Mouse (Mus musculus): ENCODE data around the gene Fam98b.

The Fam98b gene

DNA sequence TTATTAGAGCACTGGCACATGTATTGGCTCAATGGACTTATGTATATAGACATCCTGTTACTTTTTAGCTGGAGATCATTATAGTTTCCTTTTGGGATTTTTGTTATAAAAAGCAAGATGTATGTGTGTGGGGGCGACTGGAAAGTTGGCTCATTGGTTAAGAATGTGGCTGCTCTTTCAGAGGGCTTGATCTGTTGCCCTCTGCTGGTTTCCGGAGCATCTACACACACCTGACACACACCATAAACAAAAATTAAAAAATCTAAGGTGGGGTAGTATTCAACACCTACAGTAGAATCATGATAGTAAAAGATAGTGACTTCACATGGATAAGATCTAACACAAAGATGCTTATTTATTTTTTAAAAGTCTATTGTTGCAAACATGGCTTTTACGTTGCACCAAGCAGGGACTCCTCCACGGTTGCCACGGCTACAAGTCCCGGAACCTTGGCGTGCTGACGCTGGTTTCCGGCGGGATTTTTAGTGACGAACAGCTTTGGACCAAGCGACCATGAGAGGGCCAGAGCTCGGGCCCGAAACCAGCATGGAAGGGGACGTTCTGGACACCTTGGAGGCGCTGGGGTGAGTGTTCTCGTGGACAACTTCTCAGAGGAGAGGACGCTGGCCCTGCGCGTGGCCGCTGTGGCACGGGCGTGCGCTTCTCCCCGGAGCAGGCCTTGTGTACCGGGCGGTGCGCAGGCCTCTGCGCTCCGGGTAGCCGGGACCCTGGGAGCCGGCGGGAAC is at the start of gene Fam98b:
Gene Fam98b (plus strand): TSS at position 485 of the 746 bp plus-strand sequence.
- DNase-seq (ENCODE audit: low read depth), result peak; percentile 80

DNA sequence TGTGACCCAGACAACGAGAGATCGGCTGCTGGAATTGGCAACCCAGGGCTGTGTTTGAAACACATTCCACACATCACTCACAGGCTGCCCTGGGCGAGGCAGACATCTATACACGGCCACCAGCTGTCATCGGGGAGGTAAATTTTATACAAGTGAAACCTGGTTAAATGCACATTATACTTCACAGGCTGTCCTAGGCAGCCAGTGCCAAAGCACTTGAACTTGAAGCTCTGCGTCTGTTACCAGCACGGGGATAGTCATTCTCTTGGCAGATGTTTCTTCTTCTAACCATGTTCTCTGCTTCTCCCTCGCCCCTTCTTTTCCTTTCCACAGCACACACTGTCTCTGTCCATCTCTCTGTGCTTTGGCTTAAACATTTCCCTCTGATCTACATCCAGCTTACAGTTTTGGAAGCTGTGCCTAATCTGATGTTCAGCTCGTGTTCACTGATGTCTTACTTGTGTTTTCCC is 48.6 kb upstream of the Fam98b start:
- DNase-seq (ENCODE audit: low read depth), result no peak

DNA sequence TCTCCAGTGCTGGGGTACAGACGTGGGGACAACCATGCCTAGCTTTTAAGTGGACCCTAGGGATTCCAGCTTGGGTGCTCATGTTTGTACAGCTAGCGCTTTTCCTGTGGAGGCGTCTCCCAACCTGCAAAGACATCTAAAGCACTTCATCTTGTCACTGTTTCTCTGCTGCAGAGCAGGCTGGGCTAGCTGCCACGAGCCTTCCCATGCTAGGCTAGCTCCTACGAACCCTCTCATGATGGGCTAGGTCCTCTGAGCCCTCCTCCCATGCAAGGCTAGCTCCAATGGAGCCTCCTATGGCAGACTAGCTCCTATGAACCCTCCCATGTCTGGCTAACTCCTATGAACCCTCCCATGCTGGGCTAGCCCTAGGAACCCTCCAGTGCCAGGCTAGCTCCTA is 46.2 kb upstream of the Fam98b start:
- DNase-seq (ENCODE audit: low read depth), result no peak

- no peak for DNase-seq (ENCODE audit: low read depth)
These were observed 45.0 kb upstream of the Fam98b start for GRCm38 (mm10) chr2:117204534-117204933.

DNA sequence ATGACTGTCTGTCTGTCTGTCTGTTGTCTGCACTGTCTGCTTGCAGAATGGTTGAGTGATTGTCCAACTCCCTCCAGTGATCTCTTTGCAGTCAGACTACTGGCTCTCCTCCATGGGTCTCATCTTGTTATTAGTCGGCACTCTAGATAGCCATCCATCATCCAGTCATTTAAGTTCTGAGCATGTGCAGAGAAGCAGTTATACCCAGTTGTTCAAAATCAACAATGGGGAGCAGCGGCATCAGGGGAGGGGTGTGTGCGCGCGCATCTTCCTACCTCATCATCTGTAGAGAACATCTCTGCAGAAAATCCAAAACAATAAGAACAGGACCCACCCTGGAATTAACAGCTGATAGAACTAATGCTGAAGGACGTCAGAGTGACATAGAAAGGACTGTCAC is 44.5 kb upstream of the Fam98b start:
- DNase-seq (ENCODE audit: low read depth), result no peak

GRCm38 (mm10) chr2:117210416-117211085 is 39.0 kb upstream of the Fam98b start:
- no peak for DNase-seq (ENCODE audit: low read depth)

- no peak for DNase-seq (ENCODE audit: low read depth)
These were observed 33.4 kb upstream of the Fam98b start for GRCm38 (mm10) chr2:117216152-117216551.

DNA sequence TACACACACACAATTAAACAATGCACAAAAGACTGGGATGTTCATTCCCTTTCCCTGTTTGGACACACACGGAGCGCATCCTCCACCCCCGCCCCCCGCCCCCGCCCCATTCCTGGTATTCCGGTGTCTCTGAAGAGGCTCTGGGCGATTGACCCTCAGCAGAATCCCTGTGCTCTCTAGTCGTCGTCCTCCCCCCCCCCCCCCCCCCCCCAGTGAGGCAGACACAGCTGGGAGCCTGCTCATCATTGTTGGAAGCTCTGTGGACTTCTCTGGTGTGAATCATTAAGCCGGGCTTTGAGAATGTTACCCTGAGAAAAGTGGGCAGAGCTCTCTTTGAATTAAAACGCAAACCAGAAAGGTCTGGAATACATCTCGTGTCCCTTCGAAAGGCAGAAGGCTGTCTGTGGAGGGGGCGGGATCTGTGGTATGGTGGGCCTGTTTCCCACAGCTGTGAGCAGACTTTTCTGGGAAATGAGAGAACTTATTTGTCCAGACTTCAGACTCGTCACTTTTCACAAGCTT is 31.8 kb upstream of the Fam98b start:
- DNase-seq (ENCODE audit: low read depth), result peak; percentile 57

DNA sequence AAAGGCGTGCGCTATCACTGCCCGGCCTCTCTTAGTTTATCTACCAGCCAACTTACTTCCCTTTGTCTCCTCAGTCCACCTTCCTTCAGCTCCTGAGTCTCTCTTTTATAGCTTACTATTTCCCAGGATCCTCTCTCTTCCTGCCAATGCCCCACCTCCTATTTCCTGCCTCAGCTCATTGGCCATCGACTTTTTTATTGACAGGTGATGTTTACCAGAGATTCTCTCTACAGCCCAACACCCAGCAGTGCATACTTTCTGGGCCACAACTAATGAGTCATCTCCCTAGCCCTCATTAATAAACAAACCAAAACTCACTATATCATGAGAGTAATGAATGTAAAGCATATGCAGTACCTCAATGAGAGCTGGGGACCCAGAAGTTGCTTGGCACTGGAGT is 30.0 kb upstream of the Fam98b start:
- DNase-seq (ENCODE audit: low read depth), result no peak

DNA sequence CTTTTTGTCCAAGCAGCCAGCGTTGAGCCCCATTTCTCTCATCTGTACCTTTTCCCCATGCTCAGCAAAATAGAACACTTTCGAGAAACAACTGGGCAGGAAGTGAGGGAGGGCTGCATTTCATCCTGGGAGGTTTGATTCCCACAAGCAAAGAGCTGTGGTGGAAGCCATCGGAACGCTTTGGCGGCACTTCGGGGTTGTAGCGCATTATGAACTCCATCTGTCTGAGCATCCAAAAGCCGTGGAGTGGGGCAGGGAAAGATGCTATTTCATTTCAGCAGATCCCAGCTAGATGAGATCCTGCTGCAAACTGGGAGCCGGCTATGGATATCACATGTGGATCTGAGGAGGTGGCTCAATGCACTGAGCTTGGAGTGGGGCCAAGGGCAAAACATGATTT is 26.9 kb upstream of the Fam98b start:
- DNase-seq (ENCODE audit: low read depth), result no peak

GRCm38 (mm10) chr2:117228601-117229125 is 20.9 kb upstream of the Fam98b start:
- DNase-seq (ENCODE audit: low read depth), result no peak

GRCm38 (mm10) chr2:117230261-117230660 is 19.3 kb upstream of the Fam98b start:
- no peak for DNase-seq (ENCODE audit: low read depth)

DNA sequence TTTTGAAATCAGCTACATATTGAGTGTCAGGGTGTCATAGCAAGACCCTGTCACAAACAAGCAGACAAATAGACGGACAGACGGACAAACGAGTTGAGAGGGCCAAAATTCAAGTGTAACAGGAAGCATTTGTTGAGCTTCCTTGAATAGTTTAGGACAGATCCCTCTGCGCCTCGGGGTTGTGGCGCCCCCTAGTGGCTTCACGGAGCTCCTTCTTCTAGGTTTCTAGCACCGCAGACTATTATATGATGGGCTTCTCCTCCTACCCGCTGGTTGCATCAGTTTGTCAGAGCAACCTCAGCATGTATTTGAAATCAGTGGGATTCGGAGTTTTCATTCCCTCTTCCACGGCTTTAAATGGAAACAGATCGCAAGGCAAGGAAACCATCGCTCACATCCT is 18.3 kb upstream of the Fam98b start:
- peak; percentile 52 for DNase-seq (ENCODE audit: low read depth)

DNA sequence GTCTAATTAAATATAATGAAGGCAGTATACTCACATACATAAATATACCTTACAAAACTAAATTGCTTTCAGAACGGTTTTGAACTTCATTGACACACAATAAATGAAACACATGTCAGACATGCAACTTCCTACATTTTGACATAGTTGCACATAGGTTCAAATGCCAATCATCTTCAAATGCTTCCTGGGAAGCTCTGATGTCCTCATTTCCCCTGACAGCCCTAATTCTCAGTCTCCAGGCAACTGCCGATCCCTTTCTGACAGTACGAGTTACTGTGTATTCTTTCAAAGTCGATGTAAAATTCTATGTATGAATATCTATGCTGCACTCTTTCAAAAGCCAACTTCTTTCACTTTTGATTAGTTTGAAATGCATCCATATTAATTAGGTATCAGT is 7.6 kb upstream of the Fam98b start:
- no peak for DNase-seq (ENCODE audit: low read depth)

DNA sequence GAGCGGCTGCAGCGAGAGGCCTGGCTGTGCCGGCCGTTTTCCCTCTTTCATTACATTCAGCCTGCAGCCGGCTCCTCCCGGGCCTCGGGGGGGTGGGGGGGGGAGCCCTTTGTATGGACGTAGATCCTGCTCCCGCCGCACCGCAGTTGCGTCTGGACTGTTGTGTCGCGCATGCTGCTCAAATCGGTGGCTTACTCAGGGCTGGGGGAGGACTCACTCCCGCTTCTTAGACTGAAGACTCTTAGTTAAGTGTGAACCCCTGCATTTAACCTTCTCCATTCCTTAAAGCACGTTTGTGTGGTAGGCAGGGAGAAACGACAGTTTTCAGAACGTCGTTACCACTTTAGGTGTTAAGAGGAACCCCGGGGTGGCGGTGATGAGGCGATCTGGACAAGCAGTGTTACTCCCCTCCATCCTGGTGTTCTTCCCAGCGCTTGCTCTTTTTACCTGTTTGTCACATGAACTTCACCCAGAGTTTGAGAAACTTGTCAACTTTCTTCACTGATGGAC is 517 bp downstream of the Fam98b start:
- DNase-seq (ENCODE audit: low read depth), result peak; percentile 8

GRCm38 (mm10) chr2:117255415-117255814 is 5.9 kb downstream of the Fam98b start:
- DNase-seq (ENCODE audit: low read depth), result no peak

DNA sequence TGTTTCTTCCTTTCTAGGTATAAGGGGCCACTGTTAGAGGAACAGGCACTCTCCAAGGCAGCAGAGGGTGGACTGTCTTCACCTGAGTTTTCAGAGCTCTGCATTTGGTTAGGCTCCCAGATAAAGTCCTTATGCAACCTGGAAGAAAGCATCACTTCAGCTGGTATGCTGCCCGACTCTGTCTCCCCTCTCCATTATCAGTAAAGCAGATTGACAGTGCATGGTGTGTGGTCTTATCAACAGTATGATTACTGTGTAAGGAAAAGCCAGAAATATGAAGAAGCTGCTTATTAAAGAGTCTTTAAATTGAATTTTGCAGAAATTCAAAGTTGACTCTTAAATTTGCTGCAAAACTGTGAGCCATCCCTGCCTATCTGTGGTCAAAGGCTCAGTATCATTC is 8.1 kb downstream of the Fam98b start:
- DNase-seq (ENCODE audit: low read depth), result no peak

DNA sequence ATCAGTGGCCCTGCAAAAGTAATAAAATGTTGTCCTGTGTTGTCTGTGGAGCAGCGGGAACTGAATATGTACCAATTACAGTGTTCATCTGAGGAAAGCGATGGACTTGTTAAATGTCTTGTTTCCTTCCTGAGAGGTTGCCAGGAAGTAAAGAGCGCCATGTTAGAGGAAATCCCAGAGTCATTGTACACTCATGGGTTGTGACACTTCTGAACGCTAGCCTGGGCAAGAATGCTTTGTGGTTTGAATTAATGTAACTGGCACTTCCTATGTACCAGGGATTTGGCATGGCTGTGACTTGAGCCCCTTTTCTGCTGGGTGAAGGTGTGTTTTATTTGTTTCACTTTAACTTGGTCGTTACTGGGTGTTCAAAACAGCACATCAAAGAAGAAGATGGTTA is 12.6 kb downstream of the Fam98b start:
- no peak for DNase-seq (ENCODE audit: low read depth)

GRCm38 (mm10) chr2:117263786-117264408 is 14.4 kb downstream of the Fam98b start:
- peak; percentile 12 for DNase-seq (ENCODE audit: low read depth)

DNA sequence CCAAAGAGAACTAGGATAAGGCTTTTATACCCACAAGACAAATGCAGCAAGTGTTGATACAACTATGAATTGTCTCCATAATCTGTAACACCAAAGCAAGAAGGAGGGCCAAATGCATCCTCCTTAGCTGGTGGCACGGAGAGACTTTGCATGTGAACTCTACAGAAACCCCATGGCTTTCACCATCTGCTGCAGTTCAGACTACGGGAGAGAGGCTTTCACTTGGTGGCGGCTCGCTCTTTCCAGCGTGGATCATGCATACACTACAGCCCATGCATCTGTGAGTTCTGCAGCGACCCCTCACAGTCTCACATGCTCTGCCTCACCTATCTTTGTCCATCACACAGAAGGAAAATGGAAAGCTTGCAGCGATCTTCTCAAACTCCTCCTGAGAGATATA is 38.8 kb downstream of the Fam98b start:
- DNase-seq (ENCODE audit: low read depth), result no peak

- DNase-seq (ENCODE audit: low read depth), result peak; percentile 34
These were observed 50.3 kb downstream of the Fam98b start for GRCm38 (mm10) chr2:117299596-117300448.

Data from fibroblast of lung, adult 2 months (primary cell).